Mouse (Mus musculus): ENCODE measurements at regions not wholly inside any gene's neighbourhood (a gene's known extent, or its start where the extent isn't known, plus 50 kb on each side); places are given as distances from the start of the nearest gene placed in this dataset.

- TF ChIP-seq CTCF (IDR thresholded peaks at IDR 0.05; ENCODE audit: extremely low read depth, insufficient read depth, insufficient read length, insufficient replicate concordance): no peak
- TF ChIP-seq POLR2A (IDR thresholded peaks at IDR 0.05; ENCODE audit: low read depth, low read length): no peak
Measured at GRCm38 (mm10) chr3:41154402-41154801, 71.6 kb upstream of the Pgrmc2 start.
